Mouse (Mus musculus): ENCODE measurements around the gene Dnm3.

- no peak for TF ChIP-seq POLR2A (IDR thresholded peaks at IDR 0.05; ENCODE audit: extremely low read depth, insufficient read depth, low read length)
- TF ChIP-seq CTCF (IDR thresholded peaks at IDR 0.05; ENCODE audit: extremely low read depth, insufficient read depth, low read length), result no peak
Observed at GRCm38 (mm10) chr1:162184003-162184748, 293.7 kb downstream of the Dnm3 start.
